Mouse (Mus musculus) G1E (cell line): ENCODE measurements around the gene Rps27rt.

ENCODE experiments used
- CTCF ChIP-seq: IDR thresholded peaks from 2 replicates; pipeline ENCODE4 v1.5.1; 2012; ENCODE audit warnings: low read depth, low read length, inconsistent platforms, mixed read lengths
- GATA1 ChIP-seq: IDR thresholded peaks from 2 replicates; pipeline ENCODE4 v1.6.1; 2012; ENCODE audit warnings: borderline replicate concordance, low read length, inconsistent platforms, mixed read lengths
- GATA2 ChIP-seq: IDR thresholded peaks from 2 replicates; pipeline ENCODE4 v1.6.1; 2012; ENCODE audit warnings: low read depth, low read length, inconsistent platforms, borderline replicate concordance
- POLR2AphosphoS5 ChIP-seq: IDR thresholded peaks from 2 replicates; pipeline ENCODE4 v1.6.1; 2012; ENCODE audit warnings: low read depth, low read length, inconsistent platforms; ENCODE audit not compliant: insufficient replicate concordance
- TAL1 ChIP-seq: conservative IDR thresholded peaks from 2 replicates; pipeline ENCODE4 v1.6.1; 2012; ENCODE audit warnings: low read depth, low read length, inconsistent platforms, mixed read lengths

DNA sequence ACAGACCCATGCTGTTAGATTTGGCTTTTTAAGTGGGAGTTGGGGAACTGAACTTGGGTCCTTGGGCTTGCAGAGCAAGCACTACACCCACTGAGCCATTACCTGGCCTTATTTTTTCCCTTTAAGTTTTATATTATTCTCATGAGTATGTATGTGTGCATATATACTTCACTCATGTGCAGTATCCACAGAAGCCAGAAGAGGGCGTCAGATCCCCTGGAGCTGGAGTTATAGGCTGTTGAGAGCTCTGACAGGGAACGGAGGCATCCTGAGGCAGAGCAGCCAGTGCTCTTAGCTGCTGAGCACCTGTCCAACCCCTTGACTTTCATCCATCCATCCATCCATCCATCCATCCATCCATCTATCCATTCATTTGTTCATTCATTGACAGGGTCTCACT is 45.9 kb downstream of the Rps27rt start:
- no peak for TF ChIP-seq CTCF
- TF ChIP-seq GATA1 = no peak
- no peak for TF ChIP-seq TAL1
- TF ChIP-seq POLR2AphosphoS5 = no peak
- no peak for TF ChIP-seq GATA2
